Mouse (Mus musculus): ENCODE measurements around the gene Morc4. TPM values are rescaled to one million over a fixed set of nuclear protein-coding genes. Genes with fewer than 3 reads are reported as not detected.
A peak's percentile ranks its signal among the peaks of the same experiment; 100 is the strongest.

The Morc4 gene
- polyA plus RNA-seq, 1 experiment from 2014 or later, result 21.1 TPM

DNA sequence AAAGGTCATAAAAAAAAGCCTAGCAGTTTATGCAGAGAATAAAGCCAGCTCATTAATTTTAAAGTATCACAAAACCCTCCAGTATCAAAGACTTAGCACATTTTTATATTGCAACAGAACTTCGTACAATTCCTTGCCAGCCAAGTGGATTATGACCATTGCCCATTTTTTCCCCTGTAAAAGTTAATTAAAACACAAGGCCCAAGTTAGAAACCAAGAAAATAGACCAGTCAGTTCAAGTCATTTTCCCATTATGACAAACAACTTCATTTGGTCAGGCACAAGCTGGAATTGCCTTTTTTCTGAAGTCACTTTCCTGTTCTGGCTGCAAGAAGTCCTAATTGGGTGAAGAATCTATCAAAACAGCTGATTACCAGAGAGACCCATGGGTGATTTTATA is 46.1 kb downstream of the Morc4 start:
- H3K4me2 ChIP-seq, result no peak overlapping the region
- no peak for TF ChIP-seq CTCF (IDR thresholded peaks at IDR 0.05; ENCODE audit: low read depth)
- DNase-seq (no peak), ATAC-seq (ENCODE audit: insufficient read depth) (no peak)
- no peaks in the 10 kb centered on the region for H3K36me3 ChIP-seq (ENCODE audit: insufficient read depth)
- no peaks in the 10 kb centered on the region for H3K9me3 ChIP-seq (ENCODE audit: low read depth, low read length)
- H3K4me1 ChIP-seq (ENCODE audit: insufficient read depth), result no peaks in the 10 kb centered on the region
- no peak overlapping the region for H3K9ac ChIP-seq
- 83% methylated on average over 1 of the region's 1 CpGs for WGBS
- H3K27ac ChIP-seq (ENCODE audit: low read depth), result no peak overlapping the region
- no peak overlapping the region for H3K4me3 ChIP-seq (ENCODE audit: low read depth, low read length)
- no peaks in the 10 kb centered on the region for H3K27me3 ChIP-seq (ENCODE audit: insufficient read depth, low read length)

DNA sequence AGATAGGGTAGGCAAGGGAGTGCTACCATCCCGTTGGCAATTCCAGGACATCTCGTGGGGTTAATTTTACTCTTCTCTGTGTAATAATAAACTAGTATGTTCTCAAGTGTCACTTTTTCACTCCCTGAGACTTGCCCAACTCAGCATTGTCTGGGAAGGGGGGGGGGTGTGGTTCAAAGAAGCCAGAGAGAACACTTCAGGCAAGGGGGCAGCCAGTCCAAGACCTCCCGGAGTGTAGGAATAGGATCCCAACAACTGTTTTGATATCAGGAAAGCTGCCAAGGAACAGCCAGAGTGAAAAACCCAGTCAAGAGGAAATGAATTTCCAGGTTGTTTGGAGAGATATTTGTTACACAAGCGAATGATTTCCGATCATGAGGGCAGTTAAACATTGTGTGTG is 56.3 kb downstream of the Morc4 start:
- peak; percentile 6 for DNase-seq
- no peak for TF ChIP-seq CTCF (IDR thresholded peaks at IDR 0.05; ENCODE audit: low read depth)
- H3K9me3 ChIP-seq (ENCODE audit: low read depth, low read length), result no peaks in the 10 kb centered on the region
- H3K4me1 ChIP-seq (ENCODE audit: insufficient read depth), result no peaks in the 10 kb centered on the region
- 61% methylated on average over 5 of the region's 5 CpGs for WGBS
- no peak overlapping the region for H3K4me3 ChIP-seq (ENCODE audit: low read depth, low read length)
- no peak for ATAC-seq (ENCODE audit: insufficient read depth)
- no peak overlapping the region for H3K9ac ChIP-seq
- H3K27me3 ChIP-seq (ENCODE audit: insufficient read depth, low read length), result no peaks in the 10 kb centered on the region
- no peak overlapping the region for H3K4me2 ChIP-seq
- no peaks in the 10 kb centered on the region for H3K36me3 ChIP-seq (ENCODE audit: insufficient read depth)
- H3K27ac ChIP-seq (ENCODE audit: low read depth), result no peak overlapping the region

DNA sequence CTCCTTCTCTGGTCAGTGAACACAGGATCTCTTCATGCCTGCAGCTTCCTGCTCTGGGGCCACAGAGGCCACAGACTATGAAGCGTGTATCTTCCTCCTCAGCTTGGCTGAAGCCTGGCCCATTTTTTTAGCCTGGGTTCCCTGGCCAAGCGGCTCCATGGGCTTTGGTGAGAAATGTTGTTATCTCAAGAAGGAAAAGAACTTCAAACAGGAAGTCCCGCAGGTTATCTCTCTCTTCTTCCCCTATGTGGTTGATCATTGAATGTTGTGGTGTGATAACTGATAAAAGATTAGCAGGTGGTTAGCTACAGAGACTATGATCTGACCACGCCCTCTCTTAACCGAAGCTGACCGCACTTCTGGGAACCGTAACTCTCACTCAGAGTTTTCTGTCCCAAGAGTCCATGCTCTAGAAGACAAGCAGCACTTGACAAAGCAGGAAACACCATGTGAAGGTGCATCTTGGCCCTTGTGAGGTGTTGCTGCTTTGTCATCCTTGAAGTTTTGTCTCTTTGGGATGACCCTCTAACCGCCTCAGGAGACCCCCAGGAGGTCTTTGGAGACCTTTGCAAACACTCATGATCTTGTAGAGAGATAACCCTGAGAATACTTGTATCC is 57.4 kb downstream of the Morc4 start:
- 67% methylated on average over 8 of the region's 8 CpGs for WGBS

DNA sequence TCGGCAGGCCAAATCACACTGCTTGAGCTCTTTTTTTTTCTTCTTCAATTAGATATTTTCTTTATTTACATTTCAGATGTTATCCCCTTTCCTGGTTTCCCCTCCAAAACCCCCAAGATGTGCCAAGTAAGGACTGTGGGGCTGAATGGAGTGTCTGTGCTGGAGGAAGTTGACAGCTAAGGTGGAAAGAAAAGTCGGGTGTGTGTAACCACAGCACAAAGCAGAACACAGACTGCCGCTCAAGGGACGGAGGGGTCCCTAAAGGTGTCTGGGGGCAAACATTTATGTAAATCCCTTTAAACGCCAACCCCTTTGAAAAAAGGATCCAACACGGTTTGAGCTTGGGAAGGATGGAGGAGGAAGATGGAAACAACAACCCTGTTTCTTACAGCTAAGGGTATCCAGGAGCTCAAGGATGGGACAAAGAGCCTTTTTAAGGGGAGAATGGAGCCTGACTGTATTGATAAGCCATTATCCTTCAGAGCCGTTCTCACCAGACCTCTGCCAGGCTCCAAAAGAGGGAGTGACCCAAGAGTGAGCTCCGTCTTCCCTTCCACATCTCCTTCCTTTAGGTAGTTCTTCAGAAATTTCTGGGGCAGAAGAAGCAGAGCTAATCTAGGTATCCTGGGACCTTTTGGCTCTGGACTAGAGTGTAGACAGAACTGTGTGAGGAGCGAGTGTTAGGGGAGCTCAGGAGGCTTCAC is 58.0 kb downstream of the Morc4 start:
- Histone ChIP-seq H3K27ac (ENCODE audit: low read depth) (no peak overlapping the region), H3K36me3 (ENCODE audit: insufficient read depth) (no peaks in the 10 kb centered on the region), H3K4me1 (ENCODE audit: insufficient read depth) (no peaks in the 10 kb centered on the region), H3K4me2 (no peak overlapping the region), H3K4me3 (ENCODE audit: low read depth, low read length) (no peak overlapping the region), H3K9ac (no peak overlapping the region), H3K27me3 (ENCODE audit: insufficient read depth, low read length) (no peaks in the 10 kb centered on the region), H3K9me3 (ENCODE audit: low read depth, low read length) (no peaks in the 10 kb centered on the region)
- no peak for DNase-seq
- 63% methylated on average over 9 of the region's 9 CpGs for WGBS
- no peak for TF ChIP-seq CTCF (IDR thresholded peaks at IDR 0.05; ENCODE audit: low read depth)
- ATAC-seq (ENCODE audit: insufficient read depth), result no peak

More for the DNA sequence above, 57.4 kb downstream of the Morc4 start:
- H3K9me3 ChIP-seq (ENCODE audit: low read depth, low read length), result no peaks in the 10 kb centered on the region
- ATAC-seq (ENCODE audit: insufficient read depth) (no peak), DNase-seq (no peak)
- no peak overlapping the region for H3K9ac ChIP-seq
- H3K36me3 ChIP-seq (ENCODE audit: insufficient read depth), result no peaks in the 10 kb centered on the region
- no peak overlapping the region for H3K4me3 ChIP-seq (ENCODE audit: low read depth, low read length)
- H3K27ac ChIP-seq (ENCODE audit: low read depth), result no peak overlapping the region
- no peak overlapping the region for H3K4me2 ChIP-seq
- no peaks in the 10 kb centered on the region for H3K27me3 ChIP-seq (ENCODE audit: insufficient read depth, low read length)
- no peaks in the 10 kb centered on the region for H3K4me1 ChIP-seq (ENCODE audit: insufficient read depth)
- no peak for TF ChIP-seq CTCF (IDR thresholded peaks at IDR 0.05; ENCODE audit: low read depth)

DNA sequence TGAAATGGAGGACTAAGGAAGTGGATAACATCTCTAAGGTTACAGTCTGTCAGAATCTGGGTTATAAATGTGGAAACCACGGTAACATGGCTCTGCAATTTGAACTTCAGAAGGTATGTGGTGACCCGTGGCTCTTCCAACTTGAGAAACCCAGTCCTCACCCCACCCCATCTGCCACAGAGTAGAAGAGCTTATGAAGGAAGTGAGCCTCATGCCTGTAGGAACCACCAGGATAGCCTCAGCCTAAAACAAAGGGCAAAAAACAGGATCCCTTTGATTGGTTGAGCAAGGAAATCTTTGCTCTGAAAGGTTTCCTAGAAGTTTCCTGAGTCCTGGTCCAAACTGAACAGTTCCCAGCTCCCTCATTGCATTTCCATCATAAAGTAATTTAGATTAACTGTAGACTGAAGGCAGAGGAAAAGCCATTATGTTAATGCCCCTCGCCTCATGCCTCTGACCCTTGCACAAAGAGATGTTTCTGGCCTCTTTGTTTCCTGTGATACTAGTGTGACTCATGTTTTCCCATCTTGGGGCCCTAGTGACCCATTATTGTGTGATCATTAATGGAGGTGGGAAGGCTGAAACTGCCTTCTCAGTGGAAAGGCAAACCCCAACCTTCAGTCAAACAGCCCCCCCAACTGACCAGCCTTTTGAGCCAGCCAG is 58.7 kb downstream of the Morc4 start:
- no peaks in the 10 kb centered on the region for H3K9me3 ChIP-seq (ENCODE audit: low read depth, low read length)
- ATAC-seq (ENCODE audit: insufficient read depth) (no peak), DNase-seq (no peak)
- no peak overlapping the region for H3K4me3 ChIP-seq (ENCODE audit: low read depth, low read length)
- no peaks in the 10 kb centered on the region for H3K27me3 ChIP-seq (ENCODE audit: insufficient read depth, low read length)
- H3K4me2 ChIP-seq, result no peak overlapping the region
- WGBS, result 69% methylated on average over 3 of the region's 3 CpGs
- no peaks in the 10 kb centered on the region for H3K36me3 ChIP-seq (ENCODE audit: insufficient read depth)
- H3K27ac ChIP-seq (ENCODE audit: low read depth), result no peak overlapping the region
- H3K9ac ChIP-seq, result no peak overlapping the region
- no peaks in the 10 kb centered on the region for H3K4me1 ChIP-seq (ENCODE audit: insufficient read depth)
- no peak for TF ChIP-seq CTCF (IDR thresholded peaks at IDR 0.05; ENCODE audit: low read depth)

DNA sequence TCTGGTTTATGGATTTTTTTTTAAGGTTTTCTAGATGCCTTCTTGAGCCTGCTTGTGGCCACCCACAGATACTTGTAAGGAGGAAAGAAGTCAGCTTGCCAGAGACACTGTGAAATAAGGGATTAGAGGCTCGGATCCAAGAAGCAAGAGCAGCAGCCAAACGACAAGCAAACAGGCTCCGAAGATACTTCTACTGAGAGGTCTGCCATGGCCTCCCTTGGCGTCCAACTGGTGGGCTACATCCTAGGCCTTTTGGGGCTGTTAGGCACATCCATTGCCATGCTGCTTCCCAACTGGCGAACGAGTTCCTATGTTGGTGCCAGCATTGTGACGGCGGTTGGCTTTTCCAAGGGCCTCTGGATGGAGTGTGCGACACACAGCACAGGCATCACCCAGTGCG is 63.0 kb downstream of the Morc4 start:
- H3K9me3 ChIP-seq (ENCODE audit: low read depth, low read length), result no peaks in the 10 kb centered on the region
- H3K36me3 ChIP-seq (ENCODE audit: insufficient read depth), result no peaks in the 10 kb centered on the region
- ATAC-seq (ENCODE audit: insufficient read depth) (no peak), DNase-seq (no peak)
- no peak overlapping the region for H3K4me3 ChIP-seq (ENCODE audit: low read depth, low read length)
- H3K27ac ChIP-seq (ENCODE audit: low read depth), result no peak overlapping the region
- no peaks in the 10 kb centered on the region for H3K4me1 ChIP-seq (ENCODE audit: insufficient read depth)
- H3K4me2 ChIP-seq, result no peak overlapping the region
- 87% methylated on average over 10 of the region's 10 CpGs for WGBS
- TF ChIP-seq CTCF (IDR thresholded peaks at IDR 0.05; ENCODE audit: low read depth), result no peak
- no peaks in the 10 kb centered on the region for H3K27me3 ChIP-seq (ENCODE audit: insufficient read depth, low read length)
- H3K9ac ChIP-seq, result no peak overlapping the region

DNA sequence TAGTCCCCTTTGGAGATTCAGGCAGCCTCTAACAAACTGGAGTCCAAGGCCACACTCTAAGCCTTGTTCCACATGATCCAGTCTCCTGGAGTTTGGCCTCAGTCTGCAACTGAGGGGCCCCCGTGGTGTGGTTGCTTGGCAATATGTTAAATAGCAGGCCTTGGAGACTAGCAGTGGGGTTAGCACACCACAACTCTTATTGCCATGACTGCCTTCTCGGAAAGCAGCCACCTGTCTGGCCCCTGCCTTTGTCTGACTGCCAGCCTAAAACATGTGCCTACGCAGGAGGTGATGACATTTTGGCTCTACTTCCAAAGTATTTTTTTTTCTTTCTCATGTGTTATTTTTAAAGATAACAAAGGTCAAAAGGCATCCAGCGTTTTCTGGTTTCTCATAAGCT is 63.4 kb downstream of the Morc4 start:
- Histone ChIP-seq H3K27ac (ENCODE audit: low read depth) (no peak overlapping the region), H3K9me3 (ENCODE audit: low read depth, low read length) (no peaks in the 10 kb centered on the region), H3K9ac (no peak overlapping the region), H3K4me2 (no peak overlapping the region), H3K4me1 (ENCODE audit: insufficient read depth) (no peaks in the 10 kb centered on the region), H3K36me3 (ENCODE audit: insufficient read depth) (no peaks in the 10 kb centered on the region), H3K27me3 (ENCODE audit: insufficient read depth, low read length) (no peaks in the 10 kb centered on the region), H3K4me3 (ENCODE audit: low read depth, low read length) (no peak overlapping the region)
- TF ChIP-seq CTCF (IDR thresholded peaks at IDR 0.05; ENCODE audit: low read depth), result no peak
- 39% methylated on average over 4 of the region's 4 CpGs for WGBS
- DNase-seq (no peak), ATAC-seq (ENCODE audit: insufficient read depth) (no peak)

Measured in lung, embryonic 14.5 days (tissue).